ENCODE assay signal across 15 mouse cellular contexts in genomic region chr3:51089036-51089669, GRCm38 (mm10).
DNase-seq lines count a peak whose midpoint lies in the region; ATAC-seq lines count a peak whose summit lies in the region.
"Had no signal": no experiment of that assay in that cellular context is flagged by ENCODE, and none has a peak within 500 bp of the region (broad histone marks: within the 10 kb centered on the region; RNA-seq: fewer than 3 reads in every experiment).

No protein-coding gene starts in this region.

- no peaks in the 10 kb centered on the region for H3K9me3 ChIP-seq in neural tube, embryonic 12.5 days
- H3K9me3 ChIP-seq in hindbrain, embryonic 10.5 days, result no peaks in the 10 kb centered on the region; the same call in 1 of the 2 replicates
- H3K9me3 ChIP-seq in limb, embryonic 11.5 days (ENCODE audit: control insufficient read depth, low read length), result no peaks in the 10 kb centered on the region
- H3K9me3 ChIP-seq in neural tube, embryonic 13.5 days, result no peaks in the 10 kb centered on the region
- H3K9me3 ChIP-seq: liver, embryonic 15.5 days; stomach, embryonic 15.5 days had no signal

- no peak overlapping the region for H3K4me3 ChIP-seq in neural tube, embryonic 12.5 days
- H3K4me3 ChIP-seq in hindbrain, embryonic 10.5 days, result no peak overlapping the region
- no peak overlapping the region for H3K4me3 ChIP-seq in limb, embryonic 11.5 days (ENCODE audit: low read depth, low read length)
- no peak overlapping the region for H3K4me3 ChIP-seq in neural tube, embryonic 13.5 days
- H3K4me3 ChIP-seq: liver, embryonic 15.5 days; stomach, embryonic 15.5 days had no signal

- peak; percentile 51 for ATAC-seq in neural tube, embryonic 12.5 days (ENCODE audit: low FRiP score, low read depth)
- no peak for ATAC-seq in limb, embryonic 11.5 days (ENCODE audit: insufficient number of reproducible peaks, low FRiP score, low TSS enrichment, low read depth)
- no peak for ATAC-seq in neural tube, embryonic 13.5 days (ENCODE audit: low read depth)
- ATAC-seq: Patski had no signal

- DNase-seq in neural tube, embryonic 10.5 days (ENCODE audit: extremely low spot score, low spot score), result no peak
- no peak for DNase-seq in hindbrain, embryonic 10.5 days (ENCODE audit: low spot score)
- DNase-seq in limb, embryonic 11.5 days (ENCODE audit: low spot score), result no peak
- no peak for DNase-seq in thymus, postnatal 25 days
- no peak for DNase-seq in lung, postnatal 4 days
- no peak for DNase-seq in urinary bladder, postnatal 4 days (ENCODE audit: low spot score in 2 of 2)
- DNase-seq: adrenal gland, postnatal 10 days; embryo, embryonic 11 days; heart, postnatal 36 days had no signal

- no peaks in the 10 kb centered on the region for H3K36me3 ChIP-seq in neural tube, embryonic 12.5 days
- no peaks in the 10 kb centered on the region for H3K36me3 ChIP-seq in hindbrain, embryonic 10.5 days
- no peaks in the 10 kb centered on the region for H3K36me3 ChIP-seq in limb, embryonic 11.5 days (ENCODE audit: control insufficient read depth, insufficient read depth, low read length)
- no peaks in the 10 kb centered on the region for H3K36me3 ChIP-seq in neural tube, embryonic 13.5 days
- H3K36me3 ChIP-seq: liver, embryonic 15.5 days; stomach, embryonic 15.5 days had no signal

- WGBS in neural tube, embryonic 12.5 days, result 56% methylated on average over 10 of the region's 10 CpGs
- WGBS in hindbrain, embryonic 10.5 days, result 68% methylated on average over 10 of the region's 10 CpGs
- WGBS in limb, embryonic 11.5 days, result 57% methylated on average over 10 of the region's 10 CpGs
- WGBS in neural tube, embryonic 13.5 days, result 47% methylated on average over 10 of the region's 10 CpGs

- peaks cover 16% of the 10 kb centered on the region; the same call in 1 of the 2 replicates for H3K4me1 ChIP-seq in neural tube, embryonic 12.5 days
- H3K4me1 ChIP-seq in hindbrain, embryonic 10.5 days (replicated peaks), result peaks cover 28% of the 10 kb centered on the region
- peaks cover 4% of the 10 kb centered on the region for H3K4me1 ChIP-seq in limb, embryonic 11.5 days (ENCODE audit: control insufficient read depth, insufficient read depth, low read length)
- peaks cover 34% of the 10 kb centered on the region for H3K4me1 ChIP-seq in neural tube, embryonic 13.5 days (replicated peaks)
- H3K4me1 ChIP-seq: liver, embryonic 15.5 days had no signal

- H3K4me2 ChIP-seq in neural tube, embryonic 12.5 days (replicated peaks), result 0 out of 2 replicates have a peak overlapping the region, but pooled peaks have one; percentile 7
- no peak overlapping the region for H3K4me2 ChIP-seq in limb, embryonic 11.5 days (ENCODE audit: low read depth, severe bottlenecking)
- H3K4me2 ChIP-seq in neural tube, embryonic 13.5 days, result no peak overlapping the region
- H3K4me2 ChIP-seq: liver, embryonic 15.5 days; stomach, embryonic 15.5 days had no signal

- H3K9ac ChIP-seq in neural tube, embryonic 12.5 days, result no peak overlapping the region
- H3K9ac ChIP-seq in limb, embryonic 11.5 days (ENCODE audit: low read length), result no peak overlapping the region
- H3K9ac ChIP-seq in neural tube, embryonic 13.5 days, result no peak overlapping the region
- H3K9ac ChIP-seq: liver, embryonic 15.5 days; stomach, embryonic 15.5 days had no signal

- no peak overlapping the region for H3K27ac ChIP-seq in neural tube, embryonic 12.5 days
- H3K27ac ChIP-seq in hindbrain, embryonic 10.5 days, result peak overlapping the region; percentile 81
- 0 out of 2 replicates have a peak overlapping the region, but pooled peaks have one; percentile 30 for H3K27ac ChIP-seq in limb, embryonic 11.5 days (replicated peaks; ENCODE audit: low read depth, low read length)
- peak overlapping the region; percentile 7; the same call in 1 of the 2 replicates for H3K27ac ChIP-seq in neural tube, embryonic 13.5 days (replicated peaks)
- H3K27ac ChIP-seq: liver, embryonic 15.5 days; macrophage; stomach, embryonic 15.5 days had no signal

- no peaks in the 10 kb centered on the region for H3K27me3 ChIP-seq in neural tube, embryonic 12.5 days (replicated peaks)
- H3K27me3 ChIP-seq in hindbrain, embryonic 10.5 days (ENCODE audit: insufficient read depth, poor library complexity, severe bottlenecking), result no peaks in the 10 kb centered on the region
- no peaks in the 10 kb centered on the region for H3K27me3 ChIP-seq in limb, embryonic 11.5 days (ENCODE audit: control insufficient read depth, insufficient read depth, low read length)
- no peaks in the 10 kb centered on the region for H3K27me3 ChIP-seq in neural tube, embryonic 13.5 days
- H3K27me3 ChIP-seq: liver, embryonic 15.5 days; Patski; stomach, embryonic 15.5 days had no signal
